Mouse (Mus musculus) embryonic facial prominence, embryonic 13.5 days (tissue): ENCODE data around the gene Mink1. TPM values are rescaled to one million over a fixed set of nuclear protein-coding genes. Genes with fewer than 3 reads are reported as not detected.

Experiments used
- polyA plus RNA-seq: library from polyadenylated mRNA; unstranded; fragments of >200 nt; fragmentation: Nextera tagmentation; extraction: Ambion mirVana; gene quantifications from 2 replicates; pipeline ENCODE4 v1.2.1, GENCODE M21; 2015

Mink1 gene
- polyA plus RNA-seq, 1 experiment from 2014 or later: 14.6 TPM

Other genes with a start within 250 kb of the Mink1 start
- gene Alox12e, start 240.3 kb upstream of the Mink1 start, polyA plus RNA-seq: 0.32 and 0.67 TPM in 2 replicates
- 0.87 and 1.3 TPM in 2 replicates for gene Alox15, start 210.8 kb upstream of the Mink1 start, polyA plus RNA-seq
- 37.1 and 42.1 TPM in 2 replicates for gene Pelp1, start 152.8 kb upstream of the Mink1 start, polyA plus RNA-seq
- gene Arrb2, start 130.2 kb upstream of the Mink1 start, polyA plus RNA-seq: 18.1 and 19.4 TPM in 2 replicates
- gene Med11, start 111.0 kb upstream of the Mink1 start, polyA plus RNA-seq: 40.8 and 44.7 TPM in 2 replicates
- gene Zmynd15, start 103.4 kb upstream of the Mink1 start, polyA plus RNA-seq: 0.59 and 0.78 TPM in 2 replicates
- 2.4 and 2.6 TPM in 2 replicates for gene Cxcl16, start 102.9 kb upstream of the Mink1 start, polyA plus RNA-seq
- 0.69 TPM in 1 of 2 replicates, not detected in the other for gene Tm4sf5, start 57.6 kb upstream of the Mink1 start, polyA plus RNA-seq
- 0.56 TPM in 1 of 2 replicates, not detected in the other for gene Vmo1, start 48.3 kb upstream of the Mink1 start, polyA plus RNA-seq
- gene Gltpd2, start 43.7 kb upstream of the Mink1 start, polyA plus RNA-seq: 0.45 TPM in 1 of 2 replicates, not detected in the other
- 837 and 839 TPM in 2 replicates for gene Psmb6, start 37.5 kb upstream of the Mink1 start, polyA plus RNA-seq
- gene Gm40193, start 29.9 kb upstream of the Mink1 start, polyA plus RNA-seq: not detected in 2 replicates
- gene Pld2, start 22.8 kb upstream of the Mink1 start, polyA plus RNA-seq: 5.3 and 6.5 TPM in 2 replicates
- not detected in 2 replicates for gene 4930544D05Rik, start 53.0 kb downstream of the Mink1 start, polyA plus RNA-seq
- not detected in 2 replicates for gene Chrne, start 56.3 kb downstream of the Mink1 start, polyA plus RNA-seq
- gene Gp1ba, start 76.2 kb downstream of the Mink1 start, polyA plus RNA-seq: 0.10 and 0.37 TPM in 2 replicates
- gene Rnf167, start 84.4 kb downstream of the Mink1 start, polyA plus RNA-seq: 131 and 135 TPM in 2 replicates
- gene Slc25a11, start 84.6 kb downstream of the Mink1 start, polyA plus RNA-seq: 167 and 170 TPM in 2 replicates
- 1,478 and 1,672 TPM in 2 replicates for gene Pfn1, start 91.8 kb downstream of the Mink1 start, polyA plus RNA-seq
- 18.3 and 19.7 TPM in 2 replicates for gene Eno3, start 94.3 kb downstream of the Mink1 start, polyA plus RNA-seq
- 159 and 163 TPM in 2 replicates for gene Spag7, start 106.5 kb downstream of the Mink1 start, polyA plus RNA-seq
- gene Camta2, start 125.2 kb downstream of the Mink1 start, polyA plus RNA-seq: 13.4 TPM in 2 replicates
- gene Inca1, start 137.3 kb downstream of the Mink1 start, polyA plus RNA-seq: 1.1 and 1.3 TPM in 2 replicates
- gene Kif1c, start 137.7 kb downstream of the Mink1 start, polyA plus RNA-seq: 4.2 and 4.5 TPM in 2 replicates
- gene Zfp3, start 201.3 kb downstream of the Mink1 start, polyA plus RNA-seq: 6.0 and 7.6 TPM in 2 replicates
- gene Scimp, start 249.7 kb downstream of the Mink1 start, polyA plus RNA-seq: 0.25 TPM in 1 of 2 replicates, not detected in the other